Mouse (Mus musculus) heart, adult 11 months (tissue): ENCODE results near the gene Hpdl.

Experiments used
- DNase-seq: peaks from one replicate; pipeline ENCODE4 v3.0.0; 2022

Gene Hpdl

GRCm38 (mm10) chr4:116796442-116797110, 24.9 kb downstream of the Hpdl start:
- DNase-seq, result peak; percentile 96

- peak; percentile 73 for DNase-seq
Observed at GRCm38 (mm10) chr4:116794273-116794672, 27.2 kb downstream of the Hpdl start.

- no peak for DNase-seq
Observed at GRCm38 (mm10) chr4:116792453-116792852, 29.1 kb downstream of the Hpdl start.

- DNase-seq, result peak; percentile 91
Observed at GRCm38 (mm10) chr4:116788956-116789355, 32.6 kb downstream of the Hpdl start.

- peak; percentile 96 for DNase-seq
Observed at GRCm38 (mm10) chr4:116787985-116788760, 33.3 kb downstream of the Hpdl start.

GRCm38 (mm10) chr4:116786587-116786986, 34.9 kb downstream of the Hpdl start:
- DNase-seq, result peak; percentile 80

- no peak for DNase-seq
Observed at GRCm38 (mm10) chr4:116782171-116782570, 39.3 kb downstream of the Hpdl start.

GRCm38 (mm10) chr4:116781366-116781765, 40.1 kb downstream of the Hpdl start:
- no peak for DNase-seq

- no peak for DNase-seq
Observed at GRCm38 (mm10) chr4:116780541-116780940, 41.0 kb downstream of the Hpdl start.

GRCm38 (mm10) chr4:116777079-116777478, 44.4 kb downstream of the Hpdl start:
- peak; percentile 28 for DNase-seq

- DNase-seq, result no peak
Observed at GRCm38 (mm10) chr4:116776391-116776790, 45.1 kb downstream of the Hpdl start.
